Mouse (Mus musculus): ENCODE measurements around the gene Aqp5. TPM values are rescaled to one million over a fixed set of nuclear protein-coding genes. Genes with fewer than 3 reads are reported as not detected.

Gene Aqp5
- polyA plus RNA-seq (2015; fragmentation: Nextera tagmentation; extraction: Ambion mirVana): 0.22 TPM in 1 of 2 replicates, not detected in the other

DNA sequence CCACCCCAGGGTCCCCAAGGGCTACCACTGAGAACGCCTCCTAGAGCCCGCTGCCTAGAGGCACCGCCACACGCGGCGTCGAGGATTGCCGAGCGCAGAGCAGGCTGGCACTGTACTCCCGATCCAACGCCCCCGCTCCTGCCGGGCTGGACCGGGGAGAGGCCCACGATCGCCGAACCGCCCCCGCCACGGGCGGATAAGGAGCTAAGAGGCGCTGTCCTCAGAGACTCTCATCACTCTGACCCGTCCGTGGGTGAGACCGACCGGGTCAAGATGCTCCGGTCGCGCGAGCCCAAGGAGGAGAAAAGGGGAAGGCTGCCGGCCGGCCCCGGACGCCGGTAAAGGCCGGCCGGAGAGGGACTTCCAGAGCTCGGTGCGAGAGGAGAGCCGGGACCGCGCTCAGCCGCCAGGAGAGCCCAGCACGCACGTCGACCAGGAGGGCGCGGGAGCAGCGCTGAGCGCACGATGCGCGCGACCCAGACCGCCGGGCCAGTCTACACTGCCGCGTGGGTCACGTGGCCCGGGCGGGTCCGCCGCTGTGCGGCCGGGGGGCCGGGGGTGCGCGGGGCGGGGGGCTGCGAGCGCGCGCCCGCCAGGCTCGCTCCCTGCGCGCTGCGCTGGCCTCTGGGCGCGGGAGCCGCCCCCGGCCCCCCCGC lies at the start of gene Aqp5:
Gene Aqp5, plus strand, starts transcription at position 354 of the 656 bp plus-strand sequence.

DNA sequence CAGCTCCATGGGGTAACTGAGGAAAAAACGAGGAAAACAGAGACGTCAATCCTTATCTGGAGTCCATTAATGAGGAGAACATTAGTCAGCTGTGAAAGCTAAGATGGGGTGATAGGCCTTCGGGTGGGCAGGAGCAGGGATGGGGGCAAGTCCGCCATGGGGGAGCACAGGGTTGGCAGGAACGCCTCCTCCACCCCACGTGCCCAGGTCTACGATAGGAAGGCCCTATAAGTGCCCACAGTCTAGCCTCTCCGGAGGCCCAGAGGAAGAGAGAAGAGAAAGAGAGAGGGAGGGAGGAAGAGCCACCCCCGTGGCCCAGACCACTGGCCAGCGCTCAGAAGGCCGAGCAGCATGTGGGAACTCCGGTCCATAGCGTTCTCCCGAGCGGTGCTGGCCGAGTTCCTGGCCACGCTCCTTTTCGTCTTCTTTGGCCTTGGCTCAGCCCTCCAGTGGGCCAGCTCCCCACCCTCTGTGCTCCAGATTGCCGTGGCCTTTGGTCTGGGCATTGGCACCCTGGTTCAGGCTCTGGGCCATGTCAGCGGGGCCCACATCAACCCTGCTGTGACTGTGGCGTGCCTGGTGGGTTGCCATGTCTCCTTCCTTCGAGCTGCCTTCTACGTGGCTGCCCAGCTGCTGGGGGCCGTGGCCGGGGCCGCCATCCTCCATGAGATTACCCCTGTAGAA lies 11.6 kb upstream of the Aqp5 start, which contains the start of gene Aqp2:
Gene Aqp2, plus strand, starts transcription at position 254 of the 684 bp plus-strand sequence.

DNA sequence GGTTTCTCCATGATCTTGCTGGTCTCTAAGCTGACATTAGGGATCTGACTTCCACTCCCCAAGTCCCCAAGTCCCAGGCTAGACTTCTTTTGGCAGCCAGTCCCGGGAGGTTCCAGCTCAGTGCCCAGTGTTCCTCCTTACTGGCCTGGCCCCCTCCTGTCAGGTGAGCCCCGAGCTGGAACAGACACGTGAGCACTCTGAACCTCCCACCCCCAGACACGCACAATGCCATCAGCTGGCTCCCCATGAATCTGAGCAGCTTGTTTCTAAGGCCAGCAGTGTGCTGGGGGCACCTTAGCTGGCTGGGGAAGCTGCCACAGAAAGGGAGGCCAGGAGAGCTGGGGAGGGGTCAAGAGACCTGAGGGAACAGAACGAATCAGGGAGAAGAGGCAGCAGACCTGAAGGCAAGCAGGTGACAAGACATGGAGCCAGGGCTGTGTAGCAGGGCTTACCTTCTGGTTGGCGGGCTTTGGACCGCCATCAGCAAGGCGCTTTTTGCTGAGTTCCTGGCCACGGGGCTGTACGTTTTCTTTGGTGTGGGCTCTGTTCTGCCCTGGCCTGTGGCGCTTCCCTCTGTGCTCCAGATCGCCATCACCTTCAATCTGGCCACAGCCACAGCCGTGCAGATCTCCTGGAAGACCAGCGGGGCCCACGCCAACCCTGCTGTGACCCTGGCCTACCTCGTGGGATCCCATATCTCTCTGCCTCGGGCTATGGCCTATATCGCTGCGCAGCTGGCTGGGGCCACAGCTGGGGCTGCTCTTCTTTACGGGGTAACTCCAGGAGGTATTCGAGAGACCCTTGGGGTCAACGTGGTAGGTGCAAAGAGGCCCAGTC lies 10.6 kb downstream of the Aqp5 start, which contains the start of gene Aqp6:
Gene Aqp6, plus strand, starts transcription at position 415 of the 837 bp plus-strand sequence.

Other genes with a start within 250 kb of the Aqp5 start
- 9.2 and 11.1 TPM in 2 replicates for gene Fmnl3, start 220.3 kb upstream of the Aqp5 start, polyA plus RNA-seq (2015; fragmentation: Nextera tagmentation; extraction: Ambion mirVana)
- 172 and 228 TPM in 2 replicates for gene Tmbim6, start 197.9 kb upstream of the Aqp5 start, polyA plus RNA-seq (2015; fragmentation: Nextera tagmentation; extraction: Ambion mirVana)
- 6.8 and 7.2 TPM in 2 replicates for gene Nckap5l, start 133.0 kb upstream of the Aqp5 start, polyA plus RNA-seq (2015; fragmentation: Nextera tagmentation; extraction: Ambion mirVana)
- gene Bcdin3d, start 116.1 kb upstream of the Aqp5 start, polyA plus RNA-seq (2015; fragmentation: Nextera tagmentation; extraction: Ambion mirVana): 11.0 and 11.6 TPM in 2 replicates
- gene Faim2, start 62.6 kb upstream of the Aqp5 start, polyA plus RNA-seq (2015; fragmentation: Nextera tagmentation; extraction: Ambion mirVana): not detected in 2 replicates
- gene Aqp2, start 11.7 kb upstream of the Aqp5 start, polyA plus RNA-seq (2015; fragmentation: Nextera tagmentation; extraction: Ambion mirVana): 0.19 TPM in 1 of 2 replicates, not detected in the other
- not detected in 2 replicates for gene Aqp6, start 10.6 kb downstream of the Aqp5 start, polyA plus RNA-seq (2015; fragmentation: Nextera tagmentation; extraction: Ambion mirVana)
- 24.8 and 27.4 TPM in 2 replicates for gene Racgap1, start 60.9 kb downstream of the Aqp5 start, polyA plus RNA-seq (2015; fragmentation: Nextera tagmentation; extraction: Ambion mirVana)
- 0.63 and 0.87 TPM in 2 replicates for gene Asic1, start 79.6 kb downstream of the Aqp5 start, polyA plus RNA-seq (2015; fragmentation: Nextera tagmentation; extraction: Ambion mirVana)
- gene Smarcd1, start 111.3 kb downstream of the Aqp5 start, polyA plus RNA-seq (2015; fragmentation: Nextera tagmentation; extraction: Ambion mirVana): 8.8 and 10.3 TPM in 2 replicates
- not detected in 2 replicates for gene Gm17349, start 114.7 kb downstream of the Aqp5 start, polyA plus RNA-seq (2015; fragmentation: Nextera tagmentation; extraction: Ambion mirVana)
- 134 and 236 TPM in 2 replicates for gene Gpd1, start 126.7 kb downstream of the Aqp5 start, polyA plus RNA-seq (2015; fragmentation: Nextera tagmentation; extraction: Ambion mirVana)
- gene Cox14, start 134.8 kb downstream of the Aqp5 start, polyA plus RNA-seq (2015; fragmentation: Nextera tagmentation; extraction: Ambion mirVana): 330 and 351 TPM in 2 replicates
- 27.7 and 33.8 TPM in 2 replicates for gene Cers5, start 182.1 kb downstream of the Aqp5 start, polyA plus RNA-seq (2015; fragmentation: Nextera tagmentation; extraction: Ambion mirVana)

Data from skeletal muscle tissue, postnatal 0 days (tissue).